Mouse (Mus musculus): ENCODE measurements around the gene Tmem28.

DNA sequence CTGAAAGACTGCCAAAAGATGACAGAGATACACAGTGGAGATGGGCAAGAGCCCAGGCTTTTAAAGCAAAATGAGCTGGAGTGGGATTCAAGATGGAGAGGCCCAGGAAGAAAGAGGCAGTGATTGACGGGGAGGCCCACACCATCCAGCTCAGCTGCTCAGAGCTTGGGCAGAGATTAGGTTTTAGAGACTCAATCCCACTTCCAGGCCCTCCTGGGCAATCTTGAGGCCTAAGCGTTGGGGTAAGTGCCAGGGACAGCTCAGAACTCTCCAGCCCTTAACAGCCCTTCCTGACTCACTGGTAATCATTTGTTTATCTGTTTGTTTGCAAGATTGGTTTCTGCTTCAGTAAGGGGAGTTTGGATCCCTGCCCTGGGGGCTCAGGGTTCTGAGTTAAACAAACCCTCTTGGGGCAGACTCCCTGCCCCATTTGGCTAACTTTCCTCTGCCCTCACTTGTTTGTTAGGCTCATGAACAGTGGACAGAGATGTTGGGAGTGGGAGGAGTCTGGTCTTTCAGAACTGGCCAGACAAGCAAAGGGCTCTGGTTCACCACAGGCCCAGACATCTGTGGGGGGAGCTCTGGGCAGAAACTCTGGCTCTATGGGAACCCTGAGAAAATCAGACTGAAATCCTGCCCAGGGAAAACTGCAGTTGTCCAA, 52.6 kb downstream of the Tmem28 start:
- TF ChIP-seq GATA1 (IDR thresholded peaks at IDR 0.05; ENCODE audit: borderline replicate concordance, low read length) (no peak), FLI1 (IDR thresholded peaks at IDR 0.05; ENCODE audit: low read length) (no peak)
